Mouse (Mus musculus) small intestine, adult 2 months (tissue): ENCODE data around the gene Rab3il1.

Source experiments
- CTCF ChIP-seq: fragments of 200-500 bp; IDR thresholded peaks from 2 replicates; pipeline ENCODE4 v1.5.1; 2012; ENCODE audit warnings: low read depth, mild to moderate bottlenecking, control low read depth, inconsistent platforms, low read length, moderate library complexity, mixed read lengths; ENCODE audit not compliant: insufficient replicate concordance, insufficient read length; ENCODE audit errors: extremely low read depth
- POLR2A ChIP-seq: fragments of 200-500 bp; IDR thresholded peaks from 2 replicates; pipeline ENCODE4 v1.6.1; 2012; ENCODE audit warnings: low read depth, mild to moderate bottlenecking, control low read depth, inconsistent platforms, low read length, moderate library complexity

GRCm38 (mm10) chr19:10034356-10034755 lies 32.9 kb downstream of the Rab3il1 start:
- TF ChIP-seq CTCF (no peak), POLR2A (no peak)
